Mouse (Mus musculus): ENCODE results near the gene Amy2a4. TPM values are rescaled to one million over a fixed set of nuclear protein-coding genes. Genes with fewer than 3 reads are reported as not detected.
"Not testable (repeated sequence)": the region's sequence is repeated elsewhere in the genome, so short reads cannot be mapped to it uniquely, and the experiment has no call there.

Gene Amy2a4
- not detected for total RNA-seq (2021)
- long read RNA-seq, experiment 1: 0 reads
- long read RNA-seq, experiment 2: 0 reads

DNA sequence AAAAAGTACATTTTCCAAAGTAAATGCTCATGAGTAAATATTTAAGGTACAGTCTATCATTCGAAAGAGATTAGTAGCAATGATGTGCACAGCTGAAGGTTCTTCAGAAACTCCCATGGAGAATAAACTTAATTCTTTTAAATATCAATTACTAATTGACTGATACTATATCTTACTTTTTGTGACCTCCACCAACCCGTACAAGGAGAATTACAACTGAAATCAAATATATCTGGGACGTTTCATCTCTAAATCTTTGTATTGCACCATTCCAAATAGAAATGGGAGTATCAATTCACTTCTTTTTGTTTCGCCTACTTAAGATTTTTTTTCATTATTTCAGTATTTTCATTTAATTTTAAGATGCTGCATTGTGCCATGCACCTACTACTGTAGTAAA is at the start of gene Amy2a4:
Gene Amy2a4, minus strand, starts transcription at position 101 of the 400 bp plus-strand sequence.
- DNase-seq (ENCODE audit: low spot score in 2 of 2): not testable (repeated sequence)

DNA sequence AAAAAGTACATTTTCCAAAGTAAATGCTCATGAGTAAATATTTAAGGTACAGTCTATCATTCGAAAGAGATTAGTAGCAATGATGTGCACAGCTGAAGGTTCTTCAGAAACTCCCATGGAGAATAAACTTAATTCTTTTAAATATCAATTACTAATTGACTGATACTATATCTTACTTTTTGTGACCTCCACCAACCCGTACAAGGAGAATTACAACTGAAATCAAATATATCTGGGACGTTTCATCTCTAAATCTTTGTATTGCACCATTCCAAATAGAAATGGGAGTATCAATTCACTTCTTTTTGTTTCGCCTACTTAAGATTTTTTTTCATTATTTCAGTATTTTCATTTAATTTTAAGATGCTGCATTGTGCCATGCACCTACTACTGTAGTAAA is 32.7 kb upstream of the Amy2a4 start, which contains the start of gene Amy2a3:
Gene Amy2a3, minus strand, starts transcription at position 101 of the 400 bp plus-strand sequence.
- not testable (repeated sequence) for DNase-seq (ENCODE audit: low spot score in 2 of 2)

DNA sequence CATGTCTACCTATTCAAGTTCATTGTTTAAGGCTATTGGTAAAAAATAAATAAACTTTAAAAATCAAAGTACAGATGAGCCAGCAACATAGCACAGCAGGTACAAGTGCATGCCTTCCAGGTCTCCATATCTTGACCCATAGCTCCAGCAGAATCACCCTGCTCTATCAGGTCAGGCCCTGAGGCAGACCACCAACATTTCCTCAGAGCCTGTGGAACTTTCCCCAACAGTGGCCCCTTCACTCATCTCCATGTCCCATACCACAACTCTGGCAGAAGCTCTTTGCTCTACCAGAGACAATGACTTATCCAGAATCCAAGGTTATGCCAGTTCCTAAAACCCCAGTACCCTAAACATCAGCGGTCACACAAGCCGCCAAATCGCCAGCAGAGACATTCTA is 21.7 kb upstream of the Amy2a4 start:
- DNase-seq (ENCODE audit: low spot score in 2 of 2): not testable (repeated sequence)

DNA sequence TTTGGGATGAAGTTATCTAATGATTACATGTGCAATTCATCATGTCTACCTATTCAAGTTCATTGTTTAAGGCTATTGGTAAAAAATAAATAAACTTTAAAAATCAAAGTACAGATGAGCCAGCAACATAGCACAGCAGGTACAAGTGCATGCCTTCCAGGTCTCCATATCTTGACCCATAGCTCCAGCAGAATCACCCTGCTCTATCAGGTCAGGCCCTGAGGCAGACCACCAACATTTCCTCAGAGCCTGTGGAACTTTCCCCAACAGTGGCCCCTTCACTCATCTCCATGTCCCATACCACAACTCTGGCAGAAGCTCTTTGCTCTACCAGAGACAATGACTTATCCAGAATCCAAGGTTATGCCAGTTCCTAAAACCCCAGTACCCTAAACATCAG is 11.0 kb downstream of the Amy2a4 start:
- DNase-seq (ENCODE audit: low spot score in 2 of 2): not testable (repeated sequence)

DNA sequence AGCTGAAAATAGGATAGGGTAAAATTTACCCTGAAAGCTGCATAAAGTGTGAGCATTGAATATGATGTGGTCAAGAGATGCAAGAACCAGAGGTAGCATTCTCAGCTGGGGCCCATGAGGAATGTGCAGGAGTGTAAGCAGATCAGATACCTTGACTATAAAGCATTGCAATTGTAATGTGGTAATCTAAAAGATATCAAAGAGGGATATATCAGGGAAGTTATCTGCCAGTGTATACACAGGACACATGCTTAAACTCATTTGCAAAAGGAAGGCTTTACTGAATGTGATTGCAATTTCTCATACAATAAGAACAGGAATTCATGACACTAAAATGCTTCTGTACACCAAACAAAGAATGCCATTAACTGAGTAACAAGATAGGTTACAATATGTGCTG is 11.7 kb downstream of the Amy2a4 start:
- not testable (repeated sequence) for DNase-seq (ENCODE audit: low spot score in 2 of 2)

DNA sequence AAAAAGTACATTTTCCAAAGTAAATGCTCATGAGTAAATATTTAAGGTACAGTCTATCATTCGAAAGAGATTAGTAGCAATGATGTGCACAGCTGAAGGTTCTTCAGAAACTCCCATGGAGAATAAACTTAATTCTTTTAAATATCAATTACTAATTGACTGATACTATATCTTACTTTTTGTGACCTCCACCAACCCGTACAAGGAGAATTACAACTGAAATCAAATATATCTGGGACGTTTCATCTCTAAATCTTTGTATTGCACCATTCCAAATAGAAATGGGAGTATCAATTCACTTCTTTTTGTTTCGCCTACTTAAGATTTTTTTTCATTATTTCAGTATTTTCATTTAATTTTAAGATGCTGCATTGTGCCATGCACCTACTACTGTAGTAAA is 32.5 kb downstream of the Amy2a4 start, which contains the start of gene Amy2a5:
Gene Amy2a5, minus strand, starts transcription at position 101 of the 400 bp plus-strand sequence.
- not testable (repeated sequence) for DNase-seq (ENCODE audit: low spot score in 2 of 2)

Other genes with a start within 250 kb of the Amy2a4 start
- gene Amy2a5, start 32.6 kb downstream of the Amy2a4 start, total RNA-seq (2021): under 1 TPM; 0.13 to 0.46 TPM
- gene Amy2a3, start 32.6 kb upstream of the Amy2a4 start, total RNA-seq (2021): not detected
- gene Amy2a2, start 65.2 kb upstream of the Amy2a4 start, total RNA-seq (2021): not detected
- not detected for gene Amy2a1, start 241.0 kb upstream of the Amy2a4 start, total RNA-seq (2021)